Mouse (Mus musculus) midbrain, embryonic 14.5 days (tissue): ENCODE results near the gene Aqp3. TPM values are rescaled to one million over a fixed set of nuclear protein-coding genes. Genes with fewer than 3 reads are reported as not detected.
A peak's percentile ranks its signal among the peaks of the same experiment; 100 is the strongest.

Experiments used
- ATAC-seq: fragments of 200-750 bp; cut with Nextera tagmentation; 2 replicates; pipeline ENCODE4 v1.8.0; 2017; ENCODE audit warnings: moderate number of reproducible peaks, moderate library complexity; ENCODE audit not compliant: low FRiP score, low TSS enrichment
- DNase-seq: peaks from one replicate; pipeline ENCODE4 v3.0.0-alpha.2; 2015
- H3K27ac ChIP-seq: fragments of 300-500 bp; sonication (generic); replicated peaks from 2 replicates; pipeline ENCODE4 v1.5.1; 2014; ENCODE audit warnings: mild to moderate bottlenecking, low read depth, low read length, moderate library complexity
- H3K27me3 ChIP-seq: fragments of 300-500 bp; sonication (generic); 2 replicates; pipeline ENCODE4 v1.6.1; 2014; ENCODE audit warnings: low read length, control low read depth, mixed read lengths; ENCODE audit not compliant: control insufficient read depth, insufficient read depth
- H3K36me3 ChIP-seq: fragments of 300-500 bp; sonication (generic); 2 replicates; pipeline ENCODE4 v1.6.1; 2014; ENCODE audit warnings: low read length, control low read depth; ENCODE audit not compliant: control insufficient read depth, insufficient read depth
- H3K4me1 ChIP-seq: fragments of 300-500 bp; sonication (generic); 2 replicates; pipeline ENCODE4 v1.6.1; 2014; ENCODE audit warnings: mild to moderate bottlenecking, antibody characterized with exemption, low read length, control low read depth; ENCODE audit not compliant: control insufficient read depth, insufficient read depth
- H3K4me2 ChIP-seq: fragments of 300-500 bp; sonication (generic); 2 replicates; pipeline ENCODE4 v1.6.1; 2014; ENCODE audit warnings: mild to moderate bottlenecking, low read length, moderate library complexity
- H3K4me3 ChIP-seq: fragments of 300-500 bp; sonication (generic); replicated peaks from 2 replicates; pipeline ENCODE4 v1.5.1; 2014; ENCODE audit warnings: low read depth, low read length
- H3K9ac ChIP-seq: fragments of 300-500 bp; sonication (generic); replicated peaks from 2 replicates; pipeline ENCODE4 v1.6.1; 2014; ENCODE audit warnings: mild to moderate bottlenecking, low read length, moderate library complexity
- H3K9me3 ChIP-seq: fragments of 300-500 bp; sonication (generic); 2 replicates; pipeline ENCODE4 v1.6.1; 2016; ENCODE audit warnings: low read length, control low read depth, mixed read lengths; ENCODE audit not compliant: control insufficient read depth
- WGBS: fragments of 180-500 bp; shearing (Covaris S2); extraction: QIAGEN DNeasy Blood & Tissue Kit; methylation state at CpG from one replicate; pipeline ENCODE4 v1.1.7; 2014; 5-methylcytosine and 5-hydroxymethylcytosine counted together
- polyA plus RNA-seq: library from polyadenylated mRNA; unstranded; fragments of >200 nt; fragmentation: Nextera tagmentation; extraction: Ambion mirVana; gene quantifications from 2 replicates; pipeline ENCODE4 v1.2.1, GENCODE M21; 2014

Aqp3 gene
- polyA plus RNA-seq, 1 experiment from 2014 or later: not detected

DNA sequence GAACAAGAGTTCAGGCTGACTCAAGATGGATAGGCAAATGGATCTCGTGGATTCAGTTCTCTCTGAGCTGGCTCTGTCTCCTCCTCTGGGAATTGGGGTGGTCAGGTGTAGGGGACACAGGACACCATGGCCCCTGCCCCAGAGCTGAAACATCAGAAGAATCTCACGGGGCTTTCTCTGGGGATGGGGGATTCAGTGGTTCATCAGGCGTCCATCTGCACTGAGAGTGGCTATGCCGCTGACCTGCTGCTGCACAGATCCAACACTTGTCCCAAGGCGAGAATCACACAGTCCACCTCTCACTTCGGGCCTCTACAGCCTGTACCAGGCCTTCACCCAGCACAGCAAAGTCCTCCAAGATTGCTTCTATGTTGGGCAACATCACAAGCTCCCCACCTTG is 17.1 kb upstream of the Aqp3 start:
- H3K27me3 ChIP-seq: no peaks in the 10 kb centered on the region
- no peaks in the 10 kb centered on the region for H3K4me1 ChIP-seq
- H3K27ac ChIP-seq: no peak overlapping the region
- no peaks in the 10 kb centered on the region for H3K9me3 ChIP-seq
- H3K36me3 ChIP-seq: peaks cover 63% of the 10 kb centered on the region
- H3K4me3 ChIP-seq: no peak overlapping the region
- WGBS: 93% methylated on average over 6 of the region's 6 CpGs
- DNase-seq (no peak), ATAC-seq (no peak)
- no peak overlapping the region for H3K9ac ChIP-seq
- H3K4me2 ChIP-seq: no peak overlapping the region

DNA sequence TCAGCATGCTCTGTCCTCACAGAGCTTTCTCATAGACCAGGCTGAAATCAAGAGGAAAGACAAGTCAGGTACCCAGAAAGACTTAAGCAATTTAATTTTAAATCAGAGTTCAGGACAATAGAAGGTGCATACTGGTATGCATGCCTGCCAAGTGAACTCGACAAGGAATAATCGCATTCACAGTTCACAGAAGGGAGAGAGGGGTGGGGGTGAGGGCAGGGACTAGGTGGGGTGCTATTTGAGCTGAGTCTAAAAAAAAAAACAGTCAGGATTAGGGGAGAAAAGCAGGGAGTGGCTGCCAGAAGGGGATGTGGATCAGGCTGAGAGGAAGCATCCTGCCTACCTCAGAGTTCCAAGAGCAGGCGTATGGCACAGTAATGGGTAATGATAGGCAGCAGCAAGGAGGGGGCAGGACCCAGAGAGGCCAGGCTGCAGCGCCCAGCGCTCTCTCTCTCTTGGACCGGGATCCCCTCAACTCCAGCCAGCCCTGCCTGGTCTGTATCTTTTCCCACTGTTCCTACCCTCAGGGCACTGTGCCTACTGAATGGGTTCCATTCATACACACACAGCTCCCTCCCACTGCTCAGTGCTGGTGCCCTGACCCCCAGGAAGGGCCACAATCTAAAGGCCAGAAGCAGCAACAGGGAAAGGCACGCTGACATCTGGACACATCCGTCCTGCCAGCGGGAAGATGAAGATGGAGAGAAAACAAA is 16.5 kb upstream of the Aqp3 start:
- peaks cover 58% of the 10 kb centered on the region for H3K36me3 ChIP-seq
- H3K27ac ChIP-seq: no peak overlapping the region
- DNase-seq (no peak), ATAC-seq (no peak)
- no peak overlapping the region for H3K4me3 ChIP-seq
- no peaks in the 10 kb centered on the region for H3K9me3 ChIP-seq
- H3K9ac ChIP-seq: no peak overlapping the region
- H3K4me1 ChIP-seq: no peaks in the 10 kb centered on the region
- no peaks in the 10 kb centered on the region for H3K27me3 ChIP-seq
- WGBS: 91% methylated on average over 9 of the region's 9 CpGs
- H3K4me2 ChIP-seq: no peak overlapping the region

DNA sequence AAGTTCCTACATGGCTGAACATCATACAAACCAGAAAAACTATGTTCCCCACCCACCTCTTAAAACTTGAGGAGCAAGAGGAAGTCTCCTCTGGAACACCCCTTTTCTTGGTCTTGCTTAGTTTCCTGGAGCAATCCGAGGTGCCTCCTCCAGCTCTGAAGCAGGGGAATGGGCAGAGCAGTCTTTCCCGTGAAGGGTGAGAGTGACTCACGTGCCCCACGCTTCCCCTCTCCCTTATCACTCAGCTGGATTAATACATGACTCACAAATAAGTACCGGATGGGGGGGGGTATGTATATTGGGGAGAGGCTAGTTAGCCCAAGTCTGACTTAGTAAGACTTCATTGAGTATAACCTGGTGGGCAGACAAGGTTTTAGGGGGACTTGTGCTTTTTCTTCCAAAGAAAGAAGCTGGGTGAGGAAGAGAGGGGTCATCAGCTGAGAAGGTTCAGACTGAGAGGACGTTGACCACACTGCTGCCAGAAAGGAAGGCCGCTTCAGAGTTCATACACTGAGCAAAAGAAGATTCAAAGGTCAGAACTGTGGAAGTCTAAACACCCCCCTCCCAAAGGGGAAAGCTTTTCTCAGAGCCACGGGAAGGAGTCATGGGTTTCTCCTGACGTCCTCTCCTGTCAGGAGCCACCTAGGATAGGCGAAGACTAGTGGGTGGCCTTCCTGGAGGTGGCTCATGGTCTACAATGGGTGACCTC is 10.9 kb upstream of the Aqp3 start:
- WGBS: 90% methylated on average over 10 of the region's 10 CpGs
- Histone ChIP-seq H3K36me3 (peaks cover 2% of the 10 kb centered on the region; the same call in 1 of the 2 replicates), H3K4me1 (no peaks in the 10 kb centered on the region), H3K27ac (no peak overlapping the region), H3K4me2 (no peak overlapping the region), H3K27me3 (no peaks in the 10 kb centered on the region), H3K9ac (no peak overlapping the region), H3K4me3 (no peak overlapping the region), H3K9me3 (no peaks in the 10 kb centered on the region)
- DNase-seq (no peak), ATAC-seq (no peak)

DNA sequence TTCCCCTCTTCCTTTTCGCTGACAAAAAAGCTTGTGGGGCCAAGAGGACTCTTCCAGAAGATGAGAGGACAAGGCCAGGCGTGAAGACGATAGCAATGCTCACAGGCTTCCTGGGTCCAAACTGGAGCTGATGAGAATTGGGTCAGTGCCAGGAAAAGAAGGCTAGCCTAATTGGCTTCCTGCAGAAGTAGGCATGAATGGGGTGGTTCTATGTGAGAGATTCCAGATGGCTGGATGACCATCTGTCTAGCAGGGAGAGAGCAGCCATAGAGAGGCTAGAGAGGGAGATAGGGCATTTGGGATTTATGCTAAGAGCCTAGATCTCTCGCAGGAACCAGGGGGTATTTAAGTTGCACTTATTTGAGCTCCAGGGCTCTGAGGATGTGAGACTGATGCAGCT is 9.5 kb upstream of the Aqp3 start:
- Histone ChIP-seq H3K27ac (no peak overlapping the region), H3K36me3 (no peaks in the 10 kb centered on the region), H3K4me3 (no peak overlapping the region), H3K4me2 (no peak overlapping the region), H3K9me3 (no peaks in the 10 kb centered on the region), H3K27me3 (no peaks in the 10 kb centered on the region), H3K9ac (no peak overlapping the region), H3K4me1 (no peaks in the 10 kb centered on the region)
- no peak for ATAC-seq
- WGBS: 81% methylated on average over 4 of the region's 4 CpGs
- no peak for DNase-seq

DNA sequence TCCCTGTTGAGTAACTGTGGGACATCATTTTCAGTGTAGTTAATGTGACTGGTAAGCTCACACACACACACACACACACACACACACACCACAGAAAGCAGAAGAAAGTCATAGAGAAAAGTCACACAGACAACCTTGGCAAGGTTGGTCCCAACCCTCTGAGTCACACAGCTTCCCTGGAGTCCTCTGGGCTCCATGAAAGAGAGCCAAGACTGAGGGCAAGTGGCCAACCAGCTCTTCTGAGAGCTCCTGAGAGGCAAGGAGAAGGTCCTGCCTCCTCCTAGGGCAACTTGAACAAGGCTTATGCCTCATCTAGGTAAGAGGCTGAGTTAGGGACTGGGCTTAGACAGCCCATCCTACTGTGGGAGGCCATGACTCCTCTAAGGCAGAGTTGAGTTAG is 4.9 kb upstream of the Aqp3 start:
- H3K4me1 ChIP-seq: peaks cover 8% of the 10 kb centered on the region; the same call in 1 of the 2 replicates
- no peak overlapping the region for H3K4me2 ChIP-seq
- no peaks in the 10 kb centered on the region for H3K36me3 ChIP-seq
- no peak overlapping the region for H3K9ac ChIP-seq
- H3K27me3 ChIP-seq: peaks cover 3% of the 10 kb centered on the region; the same call in 1 of the 2 replicates
- no peak for DNase-seq
- ATAC-seq: no peak
- no peak overlapping the region for H3K27ac ChIP-seq
- H3K4me3 ChIP-seq: no peak overlapping the region
- H3K9me3 ChIP-seq: no peaks in the 10 kb centered on the region

DNA sequence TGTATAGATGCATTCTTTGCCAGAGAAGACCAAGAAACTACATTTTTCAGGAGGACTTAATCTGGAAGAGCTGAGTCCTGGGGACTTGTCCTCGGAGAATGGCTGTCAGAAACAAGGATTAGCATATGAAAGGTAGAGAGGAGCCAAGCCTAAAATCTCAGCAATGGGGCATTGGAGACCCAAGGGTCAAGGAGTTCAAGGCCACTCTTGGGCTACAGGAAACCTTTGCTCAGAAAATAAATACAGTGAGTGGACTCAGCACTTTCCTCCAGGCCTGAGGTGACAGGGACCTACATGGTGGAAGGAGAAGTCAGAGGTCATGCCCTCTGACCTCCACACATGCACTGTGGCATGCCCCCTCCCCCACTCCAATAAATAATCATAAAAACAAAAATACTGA is 3.0 kb upstream of the Aqp3 start:
- H3K4me3 ChIP-seq: no peak overlapping the region
- peaks cover 8% of the 10 kb centered on the region; the same call in 1 of the 2 replicates for H3K4me1 ChIP-seq
- no peak overlapping the region for H3K9ac ChIP-seq
- ATAC-seq (no peak), DNase-seq (no peak)
- no peaks in the 10 kb centered on the region for H3K36me3 ChIP-seq
- 17% methylated on average over 1 of the region's 1 CpGs for WGBS
- H3K27me3 ChIP-seq: peaks cover 19% of the 10 kb centered on the region
- no peak overlapping the region for H3K4me2 ChIP-seq
- H3K27ac ChIP-seq: no peak overlapping the region
- H3K9me3 ChIP-seq: no peaks in the 10 kb centered on the region

DNA sequence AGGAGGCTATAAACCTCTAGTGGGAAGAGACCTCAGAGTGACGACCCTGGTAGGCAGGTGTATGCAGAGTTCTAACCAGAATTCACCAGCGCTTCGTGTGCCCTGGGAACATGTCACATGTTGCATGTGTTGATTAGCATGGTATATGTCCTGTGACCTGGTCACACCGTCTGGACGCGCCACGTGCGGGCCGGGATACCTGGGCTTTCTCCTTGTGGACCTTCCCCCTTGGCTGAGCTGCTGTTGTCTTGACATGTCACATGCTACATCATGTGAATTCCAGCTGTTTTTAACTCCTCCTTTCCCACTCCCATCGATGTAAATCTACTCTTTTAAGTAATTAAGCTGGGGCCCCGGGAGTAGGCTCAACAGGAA is 581 bp upstream of the Aqp3 start:
- peak overlapping the region; percentile 60 for H3K9ac ChIP-seq
- no peaks in the 10 kb centered on the region for H3K36me3 ChIP-seq
- peak overlapping the region; percentile 41 for H3K4me3 ChIP-seq
- H3K27me3 ChIP-seq: peaks cover 20% of the 10 kb centered on the region
- WGBS: 15% methylated on average over 11 of the region's 11 CpGs
- no peaks in the 10 kb centered on the region for H3K9me3 ChIP-seq
- H3K4me1 ChIP-seq: peaks cover 8% of the 10 kb centered on the region; the same call in 1 of the 2 replicates
- peak overlapping the region; percentile 91 for H3K4me2 ChIP-seq
- no peak overlapping the region for H3K27ac ChIP-seq
- no peak for DNase-seq
- ATAC-seq: no peak

DNA sequence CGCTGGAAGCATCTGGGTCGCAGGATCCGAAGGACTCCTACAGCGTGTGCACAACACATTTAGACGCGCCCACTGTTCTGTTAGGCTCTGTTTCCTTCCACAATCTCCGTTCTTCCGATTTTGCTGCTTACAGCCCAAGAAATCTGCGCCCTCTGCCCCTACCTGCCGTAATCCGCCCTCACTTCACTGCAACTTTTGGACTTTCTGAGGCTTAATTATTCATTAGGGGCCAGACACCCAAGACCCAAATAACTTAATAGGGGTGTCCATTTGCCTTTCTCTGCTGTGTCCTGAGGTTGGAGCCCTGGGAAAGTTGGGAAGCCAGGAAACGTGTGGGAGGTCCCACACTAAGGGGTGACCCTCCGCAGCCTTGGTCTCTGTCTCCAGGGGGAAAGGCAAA is 602 bp downstream of the Aqp3 start:
- Histone ChIP-seq H3K9me3 (no peaks in the 10 kb centered on the region), H3K4me1 (peaks cover 8% of the 10 kb centered on the region; the same call in 1 of the 2 replicates), H3K27me3 (peaks cover 20% of the 10 kb centered on the region), H3K9ac (0 out of 2 replicates have a peak overlapping the region, but pooled peaks have one; percentile 60), H3K4me3 (no peak overlapping the region), H3K27ac (no peak overlapping the region), H3K4me2 (peak overlapping the region; percentile 91; the same call in 1 of the 2 replicates), H3K36me3 (no peaks in the 10 kb centered on the region)
- 39% methylated on average over 13 of the region's 13 CpGs for WGBS
- ATAC-seq (no peak), DNase-seq (no peak)

DNA sequence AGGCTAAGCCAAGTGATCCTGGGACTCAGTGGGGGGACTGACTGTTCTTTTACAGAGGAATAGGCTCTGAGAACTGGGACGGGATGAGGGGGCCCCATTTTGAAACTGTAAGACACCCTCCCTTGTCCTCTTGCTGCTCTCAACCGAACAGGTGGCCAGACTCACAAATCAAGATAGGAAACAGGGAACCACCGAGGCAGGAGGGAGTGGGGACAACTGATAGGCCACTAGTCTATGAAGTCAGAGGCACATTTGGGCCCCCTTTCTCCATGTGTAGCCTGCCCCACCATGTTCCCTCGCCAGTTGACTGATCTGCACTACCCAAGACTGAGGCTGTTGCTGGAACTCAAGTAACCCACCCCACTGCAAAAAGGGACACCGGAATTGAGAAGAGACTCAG is 1.2 kb downstream of the Aqp3 start:
- Histone ChIP-seq H3K4me3 (no peak overlapping the region), H3K9me3 (no peaks in the 10 kb centered on the region), H3K4me1 (peaks cover 8% of the 10 kb centered on the region; the same call in 1 of the 2 replicates), H3K36me3 (no peaks in the 10 kb centered on the region), H3K27ac (no peak overlapping the region), H3K9ac (no peak overlapping the region), H3K4me2 (no peak overlapping the region), H3K27me3 (peaks cover 20% of the 10 kb centered on the region)
- WGBS: 75% methylated on average over 5 of the region's 5 CpGs
- DNase-seq (no peak), ATAC-seq (no peak)
